Mouse (Mus musculus) CD4-positive helper T cell, adult 2 months (primary cell): ENCODE data around the gene Exoc3l2.
A peak's percentile ranks its signal among the peaks of the same experiment; 100 is the strongest.

Experiments
- DNase-seq: peaks from one replicate; pipeline ENCODE4 v3.0.0-alpha.2; 2012; ENCODE audit warnings: low read depth, missing footprints, low spot score

The Exoc3l2 gene

DNA sequence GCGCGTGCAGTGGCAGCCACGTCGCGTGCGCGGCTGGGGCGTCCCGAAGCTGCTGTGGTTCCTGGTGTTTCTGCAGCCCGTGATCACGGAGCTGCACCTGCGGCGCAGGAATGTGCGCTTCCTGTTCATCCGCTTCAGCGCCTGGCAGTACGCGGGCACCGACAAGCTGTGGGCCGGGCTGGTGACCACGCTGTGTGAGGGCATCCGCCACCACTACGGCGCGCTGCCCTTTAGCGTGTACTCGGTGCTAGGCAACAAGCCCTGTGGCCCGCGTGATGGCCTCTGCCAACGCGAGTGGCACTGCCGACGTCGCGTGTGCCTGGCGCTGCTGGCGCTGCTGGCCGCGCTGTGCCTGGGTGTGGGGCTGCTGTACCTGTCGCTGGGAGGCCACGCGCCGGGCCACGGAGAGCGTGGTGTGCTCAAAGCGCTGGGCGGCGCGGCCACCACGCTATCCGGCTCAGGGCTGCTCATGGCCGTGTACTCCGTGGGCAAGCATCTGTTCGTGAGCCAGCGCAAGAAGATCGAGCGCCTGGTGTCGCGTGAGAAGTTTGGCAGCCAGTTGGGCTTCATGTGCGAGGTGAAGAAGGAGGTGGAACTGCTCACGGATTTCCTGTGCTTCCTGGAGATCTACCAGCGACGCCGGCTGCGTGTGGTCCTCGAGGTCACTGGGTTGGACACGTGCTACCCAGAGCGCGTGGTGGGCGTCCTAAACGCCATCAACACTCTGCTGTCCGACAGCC is 60.1 kb downstream of the Exoc3l2 start:
- peak; percentile 26 for DNase-seq

DNA sequence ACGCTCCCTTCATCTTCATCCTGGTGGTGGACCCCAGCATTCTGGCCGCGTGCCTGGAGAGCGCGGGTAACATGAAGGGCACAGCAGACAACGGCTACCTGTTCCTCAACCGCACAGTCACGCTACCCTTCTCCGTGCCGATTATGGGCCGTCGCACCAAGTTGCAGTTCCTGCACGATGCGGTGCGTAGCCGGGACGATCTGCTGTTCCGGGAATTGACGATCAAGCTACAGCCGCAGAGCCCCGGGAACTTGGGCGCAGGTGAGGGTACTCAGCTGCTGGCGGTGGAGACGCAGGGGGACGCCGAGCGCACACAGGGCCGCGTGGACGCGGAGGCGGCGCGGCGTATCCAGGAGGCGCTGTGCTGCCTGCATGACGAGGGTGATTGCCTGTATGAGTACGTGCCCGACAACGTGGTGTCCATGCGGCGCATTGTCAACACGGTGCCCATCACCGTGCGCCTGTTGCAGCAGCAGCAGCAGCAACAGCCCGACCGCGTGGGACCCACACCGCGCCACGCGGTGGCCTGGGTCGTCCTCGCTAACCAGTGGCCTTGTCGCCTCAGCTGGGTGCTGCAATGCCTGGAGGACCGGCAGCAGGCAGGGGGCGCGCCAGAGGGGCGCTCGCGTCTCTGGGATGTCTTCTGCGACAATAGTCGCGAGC is 60.8 kb downstream of the Exoc3l2 start:
- DNase-seq = peak; percentile 36

DNA sequence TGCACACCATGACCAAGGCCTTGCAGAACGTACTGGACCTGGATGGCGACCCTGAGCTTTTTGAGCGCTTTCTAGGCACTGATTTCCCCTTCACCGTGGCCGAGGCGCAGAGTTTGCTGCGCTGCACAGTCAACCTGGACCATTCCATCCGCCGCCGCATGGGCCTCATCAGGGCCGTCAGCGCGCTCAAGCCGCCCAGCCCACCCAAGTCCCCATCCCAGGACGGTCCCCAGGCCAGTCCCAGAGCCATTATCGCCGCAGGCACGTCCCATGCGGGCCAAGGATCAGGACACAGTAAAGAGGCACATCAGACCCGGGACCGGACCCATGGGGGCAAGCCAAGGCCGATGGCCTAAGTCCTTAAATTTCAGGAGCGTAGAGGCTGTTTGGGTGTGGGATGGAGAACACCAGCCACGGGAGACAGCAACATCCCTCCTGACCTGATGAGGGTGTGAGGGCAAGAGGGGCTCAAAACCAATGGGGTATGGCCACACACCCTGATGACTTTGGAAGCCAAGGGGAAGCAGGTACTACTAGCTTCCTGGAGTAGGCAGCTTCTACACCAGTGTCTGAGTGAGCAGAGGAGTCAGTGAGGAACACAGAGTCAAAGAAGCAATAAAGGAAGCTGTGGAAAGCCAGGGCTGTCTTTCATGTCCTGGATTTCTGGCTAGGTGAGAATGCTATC is 61.4 kb downstream of the Exoc3l2 start:
- DNase-seq = no peak

DNA sequence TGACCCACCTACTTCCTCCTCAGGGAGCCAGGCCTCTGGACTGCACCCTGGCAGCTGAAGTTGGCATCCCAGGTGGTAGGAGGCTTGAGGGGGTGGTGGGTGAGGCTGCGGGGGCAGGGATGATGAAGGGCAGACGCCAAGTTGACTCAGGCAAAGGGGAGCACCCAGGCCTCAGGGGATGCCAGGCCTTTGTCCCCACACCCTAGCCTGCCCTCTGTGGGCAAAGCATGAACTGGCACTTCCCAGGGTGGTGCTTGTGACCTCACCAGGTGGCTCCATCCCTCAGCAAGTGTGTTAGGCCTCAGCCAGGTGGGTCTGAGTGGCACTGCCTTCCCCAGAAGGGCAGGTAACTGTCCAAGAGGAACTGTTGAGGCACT is 62.0 kb downstream of the Exoc3l2 start:
- no peak for DNase-seq

DNA sequence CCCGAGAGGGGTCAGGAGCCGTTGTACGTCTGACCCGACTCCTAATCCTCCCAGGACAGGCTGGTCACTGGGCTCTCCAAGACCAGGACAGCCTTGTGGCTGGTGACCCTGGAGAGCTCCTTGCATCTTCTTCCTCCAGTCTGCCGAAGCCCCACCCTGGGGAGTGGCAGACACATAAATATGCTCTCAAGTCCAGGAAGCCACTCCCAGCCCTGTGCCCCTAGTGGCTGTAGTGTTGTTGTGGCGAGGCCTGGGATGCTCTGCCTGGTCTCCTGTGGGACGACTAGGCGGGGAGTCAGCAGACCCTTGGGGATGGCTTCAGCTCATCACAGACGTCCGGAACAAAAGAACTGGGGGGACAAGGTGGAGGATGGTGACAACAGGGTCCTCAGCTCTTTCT is 67.9 kb downstream of the Exoc3l2 start:
- no peak for DNase-seq

DNA sequence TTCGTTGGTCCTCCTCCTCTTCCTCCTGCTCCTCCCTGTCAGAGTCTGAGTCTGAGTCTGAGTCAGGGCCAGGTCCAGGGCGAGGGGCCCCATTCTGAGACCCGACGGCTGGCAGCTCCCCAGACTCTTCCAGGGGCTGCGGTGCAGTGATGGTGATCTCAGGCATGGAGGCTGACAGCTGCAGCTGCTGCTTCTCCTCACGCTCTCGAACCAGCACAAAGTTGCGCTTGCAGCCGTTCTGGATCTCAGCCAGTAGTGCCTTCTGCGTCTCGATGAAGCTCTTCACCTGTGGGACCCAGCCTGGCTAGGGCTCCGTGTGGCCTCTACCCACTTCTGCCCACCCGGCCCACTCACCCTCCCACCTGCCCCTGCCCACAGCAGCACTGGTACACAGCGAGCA is 69.1 kb downstream of the Exoc3l2 start:
- DNase-seq = no peak

DNA sequence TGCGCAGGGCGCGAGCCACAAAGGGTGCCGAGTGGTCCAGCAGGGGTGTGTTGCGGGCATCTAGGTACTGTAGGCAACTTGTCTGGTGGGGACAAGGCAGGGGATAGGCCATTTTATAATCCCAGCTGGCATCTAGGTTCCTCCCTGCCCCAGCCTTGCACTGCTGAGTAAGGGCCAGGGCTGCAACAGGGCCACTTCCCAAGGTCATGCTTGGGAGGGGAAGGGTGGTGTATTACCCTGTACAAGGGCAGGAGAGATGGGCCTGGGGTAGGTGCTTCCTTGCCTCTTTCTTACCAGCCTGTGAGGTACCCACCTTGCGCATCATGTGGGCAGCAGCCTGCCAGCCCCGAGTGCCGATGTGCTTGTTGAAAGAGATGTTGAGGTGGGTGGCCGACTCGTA is 71.5 kb downstream of the Exoc3l2 start:
- DNase-seq = no peak

DNA sequence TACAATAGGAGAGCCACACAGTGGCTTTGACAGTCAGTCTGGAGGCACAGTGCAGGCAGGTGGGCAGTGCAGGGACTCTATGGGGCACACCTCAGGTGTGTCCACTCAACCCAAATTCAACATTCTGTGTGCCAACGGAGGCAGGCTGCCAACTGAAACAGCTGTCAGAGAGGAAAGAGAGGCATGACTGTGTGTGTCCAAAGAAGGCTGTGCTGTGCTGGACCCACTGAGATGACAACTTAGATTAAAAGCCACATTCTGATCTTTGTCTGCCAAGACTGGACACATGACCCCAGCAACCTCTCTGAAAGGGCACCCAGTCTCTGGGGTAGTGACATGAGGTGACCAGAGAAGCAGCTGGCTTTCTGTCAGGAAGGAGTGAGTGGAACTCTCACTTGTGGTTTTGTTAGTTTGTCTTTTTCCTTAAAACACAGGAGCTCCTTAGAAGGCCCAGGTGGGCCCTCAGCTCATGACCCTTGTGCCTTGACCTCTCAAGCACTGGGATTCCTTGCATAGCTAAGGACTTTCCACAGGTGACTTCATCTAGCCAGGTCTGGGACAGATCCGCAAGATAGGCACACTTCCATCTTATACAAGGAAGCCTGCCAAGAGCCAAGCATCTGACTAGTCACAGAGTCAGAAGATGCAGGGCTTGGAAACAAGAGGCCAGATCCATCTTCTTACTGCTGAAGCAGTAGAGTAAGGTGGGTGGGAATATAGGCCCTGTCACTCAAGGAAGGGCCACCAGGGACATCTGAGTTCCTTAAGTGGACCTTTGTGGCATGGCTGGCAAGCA is 77.8 kb downstream of the Exoc3l2 start:
- no peak for DNase-seq

DNA sequence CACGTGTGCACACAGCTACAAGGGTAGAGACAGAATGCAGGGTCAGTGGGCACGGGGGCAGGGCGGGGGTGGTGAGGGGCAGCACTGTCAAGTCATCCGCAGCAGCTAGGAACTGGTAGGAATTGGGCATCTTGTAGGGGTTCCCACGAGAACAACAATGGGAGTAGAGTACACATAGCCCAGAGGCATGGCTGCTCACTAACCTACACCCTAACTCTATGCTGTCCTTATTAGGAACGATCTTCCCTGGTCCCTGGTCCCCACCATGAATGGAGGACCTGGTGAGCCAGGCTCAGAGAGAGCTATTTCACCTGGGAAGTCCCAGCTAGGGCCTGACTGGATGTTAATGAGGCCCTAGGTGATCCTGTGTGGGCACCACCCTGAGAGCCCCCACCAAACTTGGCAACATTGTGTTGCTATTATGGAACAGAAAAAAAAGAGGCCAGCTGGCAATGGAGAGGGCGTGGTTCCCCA is 78.6 kb downstream of the Exoc3l2 start:
- DNase-seq = no peak

DNA sequence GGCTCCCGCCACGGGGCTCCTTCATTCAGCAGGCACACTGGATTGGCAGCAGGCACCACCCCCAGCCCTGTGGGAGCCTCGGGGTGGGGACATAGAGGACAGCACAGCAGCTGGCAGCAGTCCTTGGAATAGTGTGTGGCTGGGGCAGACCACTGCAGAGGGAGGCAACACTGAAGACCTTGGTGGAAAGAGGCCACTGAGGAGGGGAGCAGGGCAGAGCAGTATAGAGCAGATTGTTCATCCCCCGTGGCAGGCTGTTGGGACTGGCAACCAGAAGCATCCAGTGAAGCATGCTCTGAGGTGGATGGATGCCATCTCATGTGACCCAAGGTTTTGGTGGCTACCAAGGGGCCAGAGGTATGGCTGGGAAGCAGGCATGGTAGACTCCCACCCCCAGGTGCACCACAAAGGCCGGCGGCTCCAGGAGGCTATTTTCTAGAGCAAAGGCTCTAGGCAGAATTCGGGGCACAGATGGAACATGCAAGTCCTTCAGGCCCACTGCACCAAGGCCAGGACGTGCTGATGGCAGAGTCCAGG is 79.1 kb downstream of the Exoc3l2 start:
- no peak for DNase-seq

DNA sequence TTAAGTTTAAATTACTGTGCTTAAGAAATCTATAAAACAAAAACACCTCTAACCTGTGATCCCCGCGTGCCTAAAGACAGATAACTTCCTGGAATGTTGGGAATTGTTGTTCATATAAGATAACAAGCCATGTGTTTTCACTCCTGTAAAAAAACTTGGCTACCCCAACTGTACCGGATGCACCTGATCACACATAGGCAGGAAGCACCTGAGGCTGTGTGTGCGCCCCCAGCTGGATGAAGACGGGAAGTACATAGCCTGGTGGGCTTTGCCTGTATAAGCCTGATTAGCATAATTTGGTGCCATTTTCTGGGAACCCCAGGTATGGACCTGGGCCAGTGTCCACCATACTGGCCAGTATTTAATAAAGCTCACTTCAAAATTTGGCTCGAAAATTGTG is 80.5 kb downstream of the Exoc3l2 start:
- peak; percentile 52 for DNase-seq

DNA sequence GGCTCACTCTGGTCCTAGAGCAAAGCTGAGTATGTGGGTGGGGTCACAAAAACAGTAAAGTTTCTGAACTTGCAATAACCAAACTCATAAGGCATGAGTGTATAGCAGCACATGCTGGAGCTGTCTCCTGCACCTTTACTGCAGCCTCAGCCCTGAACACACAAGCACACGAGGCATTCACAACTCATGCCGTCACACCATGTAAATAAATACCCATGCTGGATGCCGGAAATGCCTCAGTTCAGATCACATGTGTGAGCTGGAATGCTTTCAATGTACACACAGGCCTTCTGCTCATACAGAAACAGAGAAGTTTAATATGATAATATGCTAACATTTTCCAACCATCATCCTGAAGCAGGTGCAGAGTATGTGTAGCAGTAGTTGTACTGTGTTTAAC is 82.9 kb downstream of the Exoc3l2 start:
- DNase-seq = no peak
